Mouse (Mus musculus): Measurements from ENCODE around the gene Tbc1d25. TPM values are rescaled to one million over a fixed set of nuclear protein-coding genes. Genes with fewer than 3 reads are reported as not detected.

Tbc1d25 gene
- polyA plus RNA-seq, 1 experiment from 2014 or later: 22.4 TPM

GRCm38 (mm10) chrX:8164471-8164870, 11.5 kb downstream of the Tbc1d25 start:
- Histone ChIP-seq H3K4me1 (ENCODE audit: control insufficient read depth, insufficient read depth, low read length) (no peaks in the 10 kb centered on the region), H3K27ac (replicated peaks; ENCODE audit: low read depth, low read length) (no peak overlapping the region), H3K4me2 (ENCODE audit: low read length) (no peak overlapping the region), H3K9me3 (ENCODE audit: control insufficient read depth, low read length) (no peaks in the 10 kb centered on the region), H3K36me3 (ENCODE audit: control insufficient read depth, insufficient read depth, low read length) (0 out of 2 replicates have a peak, but pooled peaks cover 10% of the 10 kb centered on the region), H3K4me3 (replicated peaks; ENCODE audit: low read depth, low read length) (no peak overlapping the region), H3K27me3 (ENCODE audit: control insufficient read depth, insufficient read depth, low read length) (no peaks in the 10 kb centered on the region), H3K9ac (replicated peaks; ENCODE audit: low read length) (no peak overlapping the region)
- no peak for DNase-seq
- no peak for ATAC-seq (ENCODE audit: low FRiP score, low TSS enrichment)
- 90% methylated on average over 4 of the region's 4 CpGs for WGBS

GRCm38 (mm10) chrX:8163076-8163475, 12.9 kb downstream of the Tbc1d25 start:
- Histone ChIP-seq H3K9me3 (ENCODE audit: control insufficient read depth, low read length) (no peaks in the 10 kb centered on the region), H3K4me1 (ENCODE audit: control insufficient read depth, insufficient read depth, low read length) (no peaks in the 10 kb centered on the region), H3K27me3 (ENCODE audit: control insufficient read depth, insufficient read depth, low read length) (no peaks in the 10 kb centered on the region), H3K36me3 (ENCODE audit: control insufficient read depth, insufficient read depth, low read length) (0 out of 2 replicates have a peak, but pooled peaks cover 7% of the 10 kb centered on the region), H3K27ac (replicated peaks; ENCODE audit: low read depth, low read length) (no peak overlapping the region), H3K4me3 (replicated peaks; ENCODE audit: low read depth, low read length) (no peak overlapping the region), H3K9ac (replicated peaks; ENCODE audit: low read length) (no peak overlapping the region), H3K4me2 (ENCODE audit: low read length) (no peak overlapping the region)
- DNase-seq (no peak), ATAC-seq (ENCODE audit: low FRiP score, low TSS enrichment) (no peak)
- 93% methylated on average over 5 of the region's 5 CpGs for WGBS

- H3K4me2 ChIP-seq (ENCODE audit: low read length): peak within 1 kb of the TSS; percentile 61
- ATAC-seq (ENCODE audit: low FRiP score, low TSS enrichment): peak; percentile 96
- H3K27me3 ChIP-seq (ENCODE audit: control insufficient read depth, insufficient read depth, low read length): no peaks in the 10 kb centered on the region
- peaks cover 33% of the 10 kb centered on the region for H3K36me3 ChIP-seq (ENCODE audit: control insufficient read depth, insufficient read depth, low read length)
- H3K9me3 ChIP-seq (ENCODE audit: control insufficient read depth, low read length): no peaks in the 10 kb centered on the region
- H3K27ac ChIP-seq (replicated peaks; ENCODE audit: low read depth, low read length): peak within 1 kb of the TSS; percentile 96
- 24% methylated on average over 62 of the region's 65 CpGs for WGBS
- peak within 1 kb of the TSS; percentile 64 for H3K4me3 ChIP-seq (replicated peaks; ENCODE audit: low read depth, low read length)
- H3K9ac ChIP-seq (replicated peaks; ENCODE audit: low read length): peak within 1 kb of the TSS; percentile 85
- DNase-seq: peak; percentile 92
- H3K4me1 ChIP-seq (ENCODE audit: control insufficient read depth, insufficient read depth, low read length): peaks cover 8% of the 10 kb centered on the region; the same call in 1 of the 2 replicates
Measured at GRCm38 (mm10) chrX:8145153-8145991, 30.6 kb downstream of the Tbc1d25 start, which contains the start of gene Rbm3. Gene Rbm3, minus strand, starts transcription at chrX:8145880.

DNA sequence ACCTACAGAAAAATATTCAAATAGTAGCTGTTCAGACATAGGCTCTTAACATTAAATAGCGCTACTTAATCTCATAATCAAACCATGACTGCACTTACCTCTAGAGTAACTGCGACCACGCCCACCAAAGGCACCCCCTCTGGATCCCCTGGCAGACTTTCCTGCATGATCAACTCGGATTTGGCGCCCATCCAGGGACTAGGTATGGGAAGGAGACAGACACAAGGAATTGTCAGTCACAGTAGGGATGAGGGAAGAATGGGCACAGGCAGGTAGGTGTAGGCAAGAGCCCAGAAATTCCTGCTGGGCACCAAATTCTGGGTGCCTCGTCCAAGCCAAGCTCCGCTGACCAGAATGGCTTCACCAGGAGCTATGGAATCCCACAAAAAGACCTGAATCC, 32.2 kb downstream of the Tbc1d25 start:
- Histone ChIP-seq H3K4me1 (ENCODE audit: control insufficient read depth, insufficient read depth, low read length) (peaks cover 8% of the 10 kb centered on the region; the same call in 1 of the 2 replicates), H3K27me3 (ENCODE audit: control insufficient read depth, insufficient read depth, low read length) (no peaks in the 10 kb centered on the region), H3K4me3 (replicated peaks; ENCODE audit: low read depth, low read length) (peak overlapping the region; percentile 64), H3K27ac (replicated peaks; ENCODE audit: low read depth, low read length) (no peak overlapping the region), H3K9me3 (ENCODE audit: control insufficient read depth, low read length) (no peaks in the 10 kb centered on the region), H3K4me2 (ENCODE audit: low read length) (peak overlapping the region; percentile 61), H3K36me3 (ENCODE audit: control insufficient read depth, insufficient read depth, low read length) (peaks cover 36% of the 10 kb centered on the region), H3K9ac (replicated peaks; ENCODE audit: low read length) (peak overlapping the region; percentile 85; the same call in 1 of the 2 replicates)
- ATAC-seq (ENCODE audit: low FRiP score, low TSS enrichment) (no peak), DNase-seq (no peak)
- WGBS: 79% methylated on average over 7 of the region's 7 CpGs

DNA sequence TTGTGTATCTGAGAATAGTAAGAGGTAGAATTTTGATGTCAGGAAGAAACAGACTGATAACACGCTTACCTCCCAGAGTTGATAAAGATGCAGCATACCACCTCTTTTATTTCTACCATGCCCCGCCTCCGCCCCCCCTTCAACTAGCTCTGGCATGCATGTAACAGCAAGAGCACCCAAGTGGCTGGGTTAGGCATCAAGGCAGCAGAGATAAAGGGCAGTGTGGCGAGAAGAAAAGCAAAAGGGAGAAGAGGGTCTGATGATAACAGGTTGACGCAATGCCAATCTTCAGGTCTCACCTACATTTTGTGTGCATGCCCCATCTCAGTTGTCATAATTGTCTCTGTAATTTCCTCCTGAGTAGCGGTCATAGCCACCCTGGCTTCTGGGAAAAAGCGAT, 33.0 kb downstream of the Tbc1d25 start:
- Histone ChIP-seq H3K4me2 (ENCODE audit: low read length) (no peak overlapping the region), H3K9me3 (ENCODE audit: control insufficient read depth, low read length) (no peaks in the 10 kb centered on the region), H3K9ac (replicated peaks; ENCODE audit: low read length) (no peak overlapping the region), H3K27me3 (ENCODE audit: control insufficient read depth, insufficient read depth, low read length) (no peaks in the 10 kb centered on the region), H3K4me3 (replicated peaks; ENCODE audit: low read depth, low read length) (no peak overlapping the region), H3K36me3 (ENCODE audit: control insufficient read depth, insufficient read depth, low read length) (peaks cover 42% of the 10 kb centered on the region), H3K27ac (replicated peaks; ENCODE audit: low read depth, low read length) (no peak overlapping the region), H3K4me1 (ENCODE audit: control insufficient read depth, insufficient read depth, low read length) (peaks cover 8% of the 10 kb centered on the region; the same call in 1 of the 2 replicates)
- 86% methylated on average over 7 of the region's 7 CpGs for WGBS
- DNase-seq: no peak
- no peak for ATAC-seq (ENCODE audit: low FRiP score, low TSS enrichment)

DNA sequence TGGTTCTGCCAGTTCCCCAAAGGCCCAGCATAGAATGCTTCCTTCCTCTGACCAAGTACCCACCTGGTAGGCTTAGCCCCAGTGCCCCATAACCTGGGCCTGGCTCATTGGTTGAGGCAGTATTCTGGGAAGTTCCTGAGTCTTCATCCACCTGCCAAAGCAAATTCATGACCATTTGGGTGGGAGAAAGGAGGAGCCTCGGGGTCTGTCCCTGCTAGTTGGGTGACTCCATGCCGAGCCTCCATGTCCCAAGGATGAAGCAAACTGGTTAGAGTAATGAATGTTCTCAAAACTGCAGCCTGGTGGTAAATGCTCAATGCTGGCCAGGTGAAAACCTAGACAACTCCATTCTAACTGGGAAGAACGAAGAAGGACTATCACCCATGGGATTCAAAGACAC, 34.9 kb downstream of the Tbc1d25 start:
- WGBS: 72% methylated on average over 3 of the region's 3 CpGs
- no peak overlapping the region for H3K27ac ChIP-seq (replicated peaks; ENCODE audit: low read depth, low read length)
- H3K9me3 ChIP-seq (ENCODE audit: control insufficient read depth, low read length): no peaks in the 10 kb centered on the region

DNA sequence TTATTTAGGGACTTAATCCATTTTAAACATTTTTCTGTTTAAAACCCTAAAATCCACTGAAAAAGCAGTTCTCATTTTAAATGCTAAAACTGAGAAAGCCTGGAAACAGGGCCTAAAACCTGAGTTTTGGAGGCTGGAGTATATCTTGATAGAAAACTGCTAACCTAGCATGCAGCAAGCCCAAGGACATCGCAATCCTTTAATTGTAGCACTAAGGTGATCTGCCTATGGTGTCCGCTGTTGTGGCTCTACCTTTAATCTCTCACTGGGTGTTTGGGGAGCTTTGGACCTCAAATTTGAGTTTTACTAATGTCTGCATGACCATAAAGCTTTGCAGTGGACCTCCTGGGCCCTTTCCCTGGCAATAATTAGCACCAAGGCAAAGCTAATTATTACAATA, 35.5 kb downstream of the Tbc1d25 start:
- peaks cover 5% of the 10 kb centered on the region; the same call in 1 of the 2 replicates for H3K4me1 ChIP-seq (ENCODE audit: control insufficient read depth, insufficient read depth, low read length)
- H3K27me3 ChIP-seq (ENCODE audit: control insufficient read depth, insufficient read depth, low read length): no peaks in the 10 kb centered on the region
- H3K36me3 ChIP-seq (ENCODE audit: control insufficient read depth, insufficient read depth, low read length): peaks cover 43% of the 10 kb centered on the region

More for the DNA sequence above, 34.9 kb downstream of the Tbc1d25 start:
- H3K4me2 ChIP-seq (ENCODE audit: low read length): no peak overlapping the region
- ATAC-seq (ENCODE audit: low FRiP score, low TSS enrichment) (no peak), DNase-seq (no peak)
- no peaks in the 10 kb centered on the region for H3K27me3 ChIP-seq (ENCODE audit: control insufficient read depth, insufficient read depth, low read length)
- peaks cover 5% of the 10 kb centered on the region; the same call in 1 of the 2 replicates for H3K4me1 ChIP-seq (ENCODE audit: control insufficient read depth, insufficient read depth, low read length)
- peaks cover 43% of the 10 kb centered on the region for H3K36me3 ChIP-seq (ENCODE audit: control insufficient read depth, insufficient read depth, low read length)
- no peak overlapping the region for H3K9ac ChIP-seq (replicated peaks; ENCODE audit: low read length)
- no peak overlapping the region for H3K4me3 ChIP-seq (replicated peaks; ENCODE audit: low read depth, low read length)

GRCm38 (mm10) chrX:8139480-8139879, 36.5 kb downstream of the Tbc1d25 start:
- Histone ChIP-seq H3K9me3 (ENCODE audit: control insufficient read depth, low read length) (no peaks in the 10 kb centered on the region), H3K9ac (replicated peaks; ENCODE audit: low read length) (no peak overlapping the region), H3K36me3 (ENCODE audit: control insufficient read depth, insufficient read depth, low read length) (peaks cover 43% of the 10 kb centered on the region), H3K27me3 (ENCODE audit: control insufficient read depth, insufficient read depth, low read length) (no peaks in the 10 kb centered on the region), H3K4me2 (ENCODE audit: low read length) (no peak overlapping the region), H3K4me1 (ENCODE audit: control insufficient read depth, insufficient read depth, low read length) (peaks cover 5% of the 10 kb centered on the region; the same call in 1 of the 2 replicates), H3K27ac (replicated peaks; ENCODE audit: low read depth, low read length) (no peak overlapping the region), H3K4me3 (replicated peaks; ENCODE audit: low read depth, low read length) (no peak overlapping the region)
- ATAC-seq (ENCODE audit: low FRiP score, low TSS enrichment): no peak
- DNase-seq: no peak
- 57% methylated on average over 1 of the region's 1 CpGs for WGBS

More for the DNA sequence above, 35.5 kb downstream of the Tbc1d25 start:
- ATAC-seq (ENCODE audit: low FRiP score, low TSS enrichment) (no peak), DNase-seq (no peak)
- Histone ChIP-seq H3K9me3 (ENCODE audit: control insufficient read depth, low read length) (no peaks in the 10 kb centered on the region), H3K4me3 (replicated peaks; ENCODE audit: low read depth, low read length) (no peak overlapping the region), H3K9ac (replicated peaks; ENCODE audit: low read length) (no peak overlapping the region), H3K4me2 (ENCODE audit: low read length) (no peak overlapping the region), H3K27ac (replicated peaks; ENCODE audit: low read depth, low read length) (no peak overlapping the region)
- WGBS: 91% methylated on average over 2 of the region's 2 CpGs

- H3K36me3 ChIP-seq (ENCODE audit: control insufficient read depth, insufficient read depth, low read length): peaks cover 15% of the 10 kb centered on the region
- no peak overlapping the region for H3K4me3 ChIP-seq (replicated peaks; ENCODE audit: low read depth, low read length)
- H3K9ac ChIP-seq (replicated peaks; ENCODE audit: low read length): no peak overlapping the region
- no peaks in the 10 kb centered on the region for H3K4me1 ChIP-seq (ENCODE audit: control insufficient read depth, insufficient read depth, low read length)
- no peaks in the 10 kb centered on the region for H3K9me3 ChIP-seq (ENCODE audit: control insufficient read depth, low read length)
- no peak overlapping the region for H3K4me2 ChIP-seq (ENCODE audit: low read length)
- H3K27me3 ChIP-seq (ENCODE audit: control insufficient read depth, insufficient read depth, low read length): no peaks in the 10 kb centered on the region
- WGBS: 60% methylated on average over 2 of the region's 2 CpGs
- no peak overlapping the region for H3K27ac ChIP-seq (replicated peaks; ENCODE audit: low read depth, low read length)
- ATAC-seq (ENCODE audit: low FRiP score, low TSS enrichment): no peak
- no peak for DNase-seq
Measured at GRCm38 (mm10) chrX:8135886-8136285, 40.1 kb downstream of the Tbc1d25 start.

All from midbrain, embryonic 14.5 days (tissue).